Mouse (Mus musculus) WW6 (cell line): Measurements from ENCODE around the gene Ahsg.
"Not testable (repeated sequence)": the region's sequence is repeated elsewhere in the genome, so short reads cannot be mapped to it uniquely, and the experiment has no call there.

Source experiments
- DNase-seq: peaks from one replicate; pipeline ENCODE4 v3.0.0-alpha.2; 2013; ENCODE audit warnings: low read depth, low spot score

Ahsg gene

DNA sequence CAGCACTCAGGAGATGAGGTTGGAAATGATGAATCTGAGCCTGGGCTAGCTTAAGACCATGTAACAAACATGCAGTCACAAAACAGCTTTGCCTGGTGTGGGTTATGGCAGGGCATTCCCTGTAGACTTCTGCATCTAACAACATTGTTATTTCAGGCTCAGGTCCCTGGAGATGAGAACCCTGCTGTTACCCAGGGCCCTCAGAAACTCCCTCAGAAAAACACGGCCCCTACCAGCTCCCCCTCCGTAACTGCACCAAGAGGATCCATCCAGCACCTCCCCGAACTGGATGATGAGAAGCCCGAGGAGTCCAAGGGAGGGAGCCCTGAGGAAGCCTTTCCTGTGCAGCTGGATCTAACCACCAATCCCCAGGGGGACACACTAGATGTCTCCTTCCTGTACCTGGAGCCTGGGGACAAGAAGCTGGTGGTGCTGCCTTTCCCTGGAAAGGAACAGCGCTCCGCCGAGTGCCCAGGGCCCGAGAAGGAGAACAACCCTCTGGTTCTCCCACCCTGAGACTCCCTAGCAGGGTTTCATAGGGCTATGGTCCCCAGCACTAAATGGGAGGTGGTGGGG, 48.1 kb downstream of the Ahsg start:
- DNase-seq, result no peak

DNA sequence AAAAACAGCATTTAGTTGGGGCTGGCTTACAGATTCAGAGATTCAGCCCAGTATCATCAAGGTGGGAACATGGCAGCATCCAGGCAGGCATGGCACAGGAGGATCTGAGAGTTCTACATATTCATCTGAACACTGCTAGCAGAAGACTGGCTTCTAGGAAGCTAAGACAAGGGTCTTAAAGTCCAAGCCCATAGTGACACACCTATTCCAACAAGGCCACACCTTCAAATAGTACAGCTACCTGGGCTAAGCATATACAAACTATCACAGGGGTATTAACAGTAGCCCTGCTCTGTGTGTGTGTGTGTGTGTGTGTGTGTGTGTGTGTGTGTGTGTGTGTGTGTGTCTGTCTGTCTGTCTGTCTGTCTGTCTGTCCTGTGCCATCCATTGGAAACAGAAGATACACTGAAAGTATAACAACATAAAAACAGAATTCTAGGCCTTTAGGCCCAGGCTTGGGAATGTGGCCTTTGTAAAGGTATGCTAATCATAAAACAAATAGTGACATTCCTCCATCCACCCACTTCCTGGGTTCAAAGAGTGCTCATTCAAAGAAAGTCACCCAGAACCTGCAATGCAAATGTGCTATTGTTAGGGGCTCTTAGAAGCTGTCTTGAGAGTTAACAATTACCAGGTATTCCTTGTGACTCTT, 50.9 kb downstream of the Ahsg start:
- DNase-seq, result not testable (repeated sequence)

DNA sequence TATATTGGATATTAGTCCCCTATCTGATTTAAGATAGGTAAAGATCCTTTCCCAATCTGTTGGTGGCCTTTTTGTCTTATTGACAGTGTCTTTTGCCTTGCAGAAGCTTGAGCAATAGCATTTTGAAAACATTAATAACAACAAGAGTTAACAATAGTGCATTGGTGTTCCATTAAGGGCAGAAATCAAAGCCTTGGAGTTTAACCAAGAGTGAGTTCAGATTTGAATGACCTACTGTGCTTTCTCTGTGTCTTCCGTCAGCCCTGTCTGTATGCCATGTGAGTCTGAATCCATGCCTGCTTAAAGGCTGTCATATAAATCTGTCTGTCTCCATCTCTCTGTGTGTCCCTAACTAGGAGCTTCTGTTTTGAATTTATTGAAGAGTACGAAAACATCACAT, 56.3 kb downstream of the Ahsg start:
- no peak for DNase-seq
